Mouse (Mus musculus) myocyte (in vitro differentiated cells): ENCODE data around the gene Zfp335.

Source experiments
- CEBPB ChIP-seq: IDR thresholded peaks from 2 replicates; pipeline ENCODE4 v1.6.1; 2011; ENCODE audit warnings: mild to moderate bottlenecking, moderate library complexity; ENCODE audit not compliant: poor library complexity, insufficient read depth, severe bottlenecking
- E2F4 ChIP-seq: IDR thresholded peaks from one replicate; pipeline ENCODE4 v1.6.1; 2011; ENCODE audit warnings: mild to moderate bottlenecking, control low read depth, moderate library complexity; ENCODE audit not compliant: insufficient read depth
- REST ChIP-seq: IDR thresholded peaks from one replicate; pipeline ENCODE4 v1.6.1; 2011; ENCODE audit warnings: mild to moderate bottlenecking, control low read depth, moderate library complexity; ENCODE audit not compliant: insufficient read depth, insufficient read length

DNA sequence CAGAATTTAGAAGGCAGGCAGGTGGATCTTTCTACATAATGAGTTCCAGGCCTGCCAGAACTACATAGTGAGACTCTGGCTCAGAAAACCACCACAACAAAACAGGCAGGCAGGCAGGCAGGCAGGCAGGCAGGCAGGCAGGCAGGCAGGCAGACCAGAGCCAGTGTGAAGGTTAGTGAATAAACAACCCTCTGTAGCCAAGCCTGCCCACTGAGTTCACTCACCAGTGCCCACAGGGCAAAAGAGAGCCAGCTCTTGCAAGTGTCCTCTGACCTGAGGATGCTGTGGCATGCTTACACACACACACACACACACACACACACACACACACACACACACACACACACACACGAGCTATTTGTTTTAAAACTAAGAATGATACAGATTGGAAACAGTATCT lies 8.1 kb downstream of the Zfp335 start:
- TF ChIP-seq CEBPB = no peak
- no peak for TF ChIP-seq REST
- no peak for TF ChIP-seq E2F4
